Mouse (Mus musculus): ENCODE measurements around the gene Arpc5. TPM values are rescaled to one million over a fixed set of nuclear protein-coding genes. Genes with fewer than 3 reads are reported as not detected.

Arpc5 gene
- total RNA-seq, 4 experiments from 2014 or later: 70.5 to 87.7 (median 83.5) TPM

DNA sequence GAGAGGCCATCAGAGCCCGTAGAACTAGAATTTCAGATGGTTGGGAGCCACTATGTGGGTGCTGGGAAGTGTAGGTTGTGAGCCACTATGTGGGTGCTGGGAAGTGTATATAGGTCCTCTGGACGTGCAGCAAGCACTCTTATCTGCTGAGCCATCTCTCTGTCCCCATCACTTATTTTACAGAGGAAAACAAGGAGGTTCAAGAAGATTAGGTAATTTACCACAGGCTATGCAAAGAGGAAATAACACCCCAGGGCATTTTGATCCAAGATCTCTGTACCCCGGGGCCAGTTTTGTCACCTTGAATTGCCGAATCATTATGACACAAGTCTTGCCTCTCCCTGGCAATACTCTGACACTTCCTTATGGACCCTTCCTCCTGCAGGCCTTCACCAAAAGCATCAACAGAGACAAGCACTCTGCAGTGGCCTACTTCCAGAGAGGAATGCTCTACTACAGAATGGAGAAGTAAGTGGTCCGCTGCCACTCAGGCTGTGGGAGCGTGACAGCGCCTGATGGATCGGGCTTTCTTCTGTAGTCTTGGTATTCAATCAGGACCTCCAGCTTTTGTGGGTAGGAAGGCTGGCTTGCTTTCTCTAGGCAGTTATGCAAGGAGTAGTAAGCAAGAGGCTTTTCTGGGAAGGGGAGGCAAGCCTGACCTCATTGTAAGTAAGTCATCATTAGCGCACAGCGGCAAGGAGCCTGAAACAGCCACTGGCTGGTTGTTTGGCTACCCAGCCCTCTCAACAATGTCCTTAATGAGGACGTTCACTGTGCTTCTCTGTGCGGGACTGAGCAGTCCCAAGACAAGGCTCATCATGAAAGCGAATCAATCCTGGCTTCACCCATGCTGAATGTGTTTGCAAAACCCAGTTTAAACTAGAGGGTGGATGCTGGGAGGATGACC, 44.4 kb downstream of the Arpc5 start:
- DNase-seq (ENCODE audit: low spot score in 2 of 2): no peak

DNA sequence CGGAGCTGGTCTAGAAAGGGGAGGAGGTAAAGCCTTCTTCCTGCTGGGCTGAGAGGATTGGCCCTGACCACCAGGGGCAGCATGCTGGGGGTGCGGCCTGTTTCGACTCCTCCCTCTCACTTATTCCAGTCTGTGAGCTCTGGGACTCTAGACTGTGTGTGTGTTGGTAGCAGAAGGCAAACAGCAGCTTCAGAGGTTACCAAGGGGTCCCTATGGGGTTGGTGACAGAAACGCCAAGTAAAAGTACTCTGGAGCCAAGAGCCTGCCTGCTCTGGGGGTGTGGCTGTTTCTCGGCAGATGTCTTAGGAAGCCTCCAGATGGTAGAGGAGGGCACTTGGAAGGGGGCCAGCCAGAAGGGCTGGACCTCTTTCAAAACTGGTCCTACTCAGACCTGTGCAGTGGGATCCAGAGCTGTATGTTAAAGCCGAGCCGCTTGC, 48.9 kb downstream of the Arpc5 start:
- no peak for DNase-seq (ENCODE audit: low spot score in 2 of 2)

DNA sequence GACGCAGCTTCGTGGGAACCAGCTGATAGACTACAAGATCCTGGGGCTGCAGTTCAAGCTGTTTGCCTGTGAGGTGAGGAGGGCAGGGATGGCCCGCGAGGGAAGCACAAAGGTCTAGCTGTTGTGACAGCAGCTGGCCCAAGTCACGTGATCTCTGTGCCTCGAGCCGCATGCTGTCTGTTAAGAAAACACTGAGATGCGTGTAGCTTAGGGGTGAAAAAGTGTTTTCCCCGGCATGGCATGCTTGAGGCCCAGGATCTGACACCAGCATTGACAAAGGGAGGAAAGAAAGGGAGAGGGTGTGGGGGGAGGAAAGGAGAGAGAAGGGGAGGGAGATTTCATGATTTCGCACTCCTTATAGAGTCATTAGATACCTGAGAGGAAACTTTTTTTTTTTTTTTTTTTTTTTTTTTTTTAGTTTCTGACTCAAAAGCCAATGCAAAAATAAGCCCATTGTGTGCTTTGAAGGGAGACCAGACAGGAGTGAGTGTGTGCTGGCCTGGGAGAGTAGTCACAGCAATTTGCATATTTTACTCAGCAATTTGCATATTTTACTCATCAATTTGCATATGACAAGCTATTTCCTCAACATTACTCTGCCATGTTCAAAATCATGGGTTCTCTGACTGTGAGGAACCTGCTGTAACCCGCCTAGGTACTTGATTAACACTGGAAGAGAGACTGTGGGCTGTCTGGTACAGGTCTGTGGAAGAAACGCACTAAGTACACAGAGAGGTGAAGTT, 50.9 kb downstream of the Arpc5 start:
- DNase-seq (ENCODE audit: low spot score in 2 of 2): no peak

DNA sequence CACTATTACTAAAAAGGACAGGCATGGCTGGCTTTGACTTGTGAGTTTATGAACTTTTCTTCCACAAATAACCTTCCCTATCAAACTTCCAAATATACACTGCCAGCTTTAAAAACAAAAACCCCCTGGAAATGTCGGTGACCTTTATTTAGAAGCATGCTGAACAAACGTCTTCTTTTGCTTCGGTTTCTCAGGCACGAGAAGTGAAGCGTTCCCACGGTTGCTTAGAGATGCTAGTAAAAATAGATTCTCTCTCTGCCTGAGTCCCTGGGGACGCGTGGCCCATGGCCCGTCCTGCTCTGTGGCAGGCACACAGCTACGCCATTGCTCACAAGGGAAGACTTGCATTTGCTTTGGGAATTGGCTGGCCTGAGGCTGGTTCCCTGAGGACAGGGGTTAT, 51.5 kb downstream of the Arpc5 start:
- no peak for DNase-seq (ENCODE audit: low spot score in 2 of 2)

DNA sequence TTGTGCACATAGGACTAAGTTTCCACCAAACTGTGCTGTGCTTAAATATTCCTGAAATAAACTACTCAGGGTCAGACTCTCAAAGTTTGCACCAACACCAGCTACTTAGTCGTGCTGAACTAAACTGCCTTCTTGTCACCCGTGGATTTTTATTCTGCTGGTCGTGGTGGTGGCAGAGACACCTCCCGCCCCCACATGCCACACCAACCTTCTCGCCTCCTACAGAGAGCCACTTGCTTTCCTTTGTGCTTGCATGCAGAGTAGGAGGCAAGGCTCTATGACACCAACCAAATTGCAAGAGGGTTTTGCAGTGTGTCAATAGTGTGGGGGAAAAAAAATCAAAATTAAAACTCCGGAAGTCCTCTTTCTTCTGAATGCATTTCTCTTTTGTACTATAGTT, 53.2 kb downstream of the Arpc5 start:
- no peak for DNase-seq (ENCODE audit: low spot score in 2 of 2)

DNA sequence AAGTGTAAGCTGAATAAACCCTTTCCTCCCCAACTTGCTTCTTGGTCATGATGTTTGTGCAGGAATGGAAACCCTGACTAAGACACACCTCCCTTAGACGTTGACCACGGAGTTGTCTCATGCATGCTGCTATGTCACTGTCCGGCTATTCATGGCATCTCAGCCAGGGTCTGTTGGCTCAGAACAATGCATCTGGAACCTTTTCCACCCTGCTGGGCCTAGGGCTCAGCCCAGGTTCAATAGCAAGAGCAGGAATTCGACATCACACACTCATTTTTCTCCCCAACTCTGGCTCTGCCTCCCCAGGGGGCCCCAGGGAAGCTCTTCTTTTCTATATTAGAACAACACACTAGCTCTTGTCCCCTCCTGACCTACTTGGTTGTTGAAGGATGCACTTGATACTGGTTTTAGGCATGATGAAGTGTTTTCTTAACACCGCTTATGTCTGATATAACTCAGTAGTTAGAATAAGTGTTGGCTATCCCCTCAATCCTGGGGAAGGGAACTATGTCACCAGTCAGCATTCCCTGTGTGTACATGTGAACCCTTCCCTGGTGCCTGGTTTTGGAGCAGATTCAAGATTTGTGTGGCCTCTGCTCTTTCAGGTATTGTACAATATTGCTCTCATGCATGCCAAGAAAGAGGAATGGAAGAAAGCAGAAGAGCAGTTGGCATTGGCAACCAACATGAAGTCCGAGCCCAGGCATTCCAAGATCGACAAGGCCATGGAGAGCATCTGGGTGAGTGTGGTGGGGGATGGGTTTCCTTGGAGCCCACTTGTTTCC, 54.8 kb downstream of the Arpc5 start:
- DNase-seq (ENCODE audit: low spot score in 2 of 2): no peak

DNA sequence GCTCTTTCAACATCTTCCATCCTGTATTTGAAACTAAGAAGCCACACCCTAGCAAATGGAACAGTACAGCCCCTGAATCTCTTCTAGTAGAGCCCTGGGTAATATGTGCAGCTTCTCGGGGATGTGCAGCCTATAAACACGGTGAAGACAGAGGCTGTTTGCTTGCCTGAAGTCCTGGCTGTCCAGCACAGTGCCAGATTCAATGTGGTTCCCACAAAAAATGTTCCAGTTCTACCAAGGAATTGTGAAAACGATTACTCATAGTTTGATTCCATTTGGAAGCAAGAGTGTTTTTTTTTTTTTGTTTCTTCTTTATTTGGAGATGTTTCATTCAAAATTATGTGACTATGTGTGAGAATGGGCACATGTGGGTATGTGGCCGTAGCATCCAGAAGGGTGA, 55.4 kb downstream of the Arpc5 start:
- no peak for DNase-seq (ENCODE audit: low spot score in 2 of 2)

DNA sequence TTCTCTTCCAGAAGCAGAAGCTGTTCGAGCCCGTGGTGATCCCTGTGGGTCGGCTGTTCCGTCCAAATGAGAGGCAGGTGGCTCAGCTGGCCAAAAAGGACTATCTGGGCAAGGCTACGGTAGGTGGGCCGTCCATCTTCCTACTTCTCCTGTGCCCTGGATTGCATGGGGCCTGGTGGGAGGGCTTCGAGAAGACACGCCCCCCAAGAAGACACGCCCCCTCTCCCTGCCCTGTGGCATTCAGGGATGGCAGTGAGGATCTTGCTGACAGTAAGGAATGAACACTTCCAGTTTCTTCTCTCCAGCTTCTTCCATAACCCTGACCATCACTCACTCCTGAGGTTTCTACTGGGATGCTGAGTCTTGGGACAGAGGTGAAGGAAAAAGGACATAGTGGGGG, 57.9 kb downstream of the Arpc5 start:
- DNase-seq (ENCODE audit: low spot score in 2 of 2): no peak

Other genes with a start within 250 kb of the Arpc5 start
- gene Apobec4, start 16.0 kb upstream of the Arpc5 start, total RNA-seq (2022): not detected
- gene Rgl1, start 191 bp upstream of the Arpc5 start, total RNA-seq (2022): 100 to 1,000 TPM; 100 to 110 (median 103) TPM
- 10 to 100 TPM in 1 of 4 experiments, 1 to 10 TPM in 3; 3.7 to 10.2 (median 6.4) TPM for gene Ncf2, start 33.7 kb downstream of the Arpc5 start, total RNA-seq (2022)
- gene Smg7, start 136.1 kb downstream of the Arpc5 start, total RNA-seq (2022): 10 to 100 TPM; 81.6 to 88.9 (median 83.4) TPM
- gene Nmnat2, start 188.5 kb downstream of the Arpc5 start, total RNA-seq (2022): 100 to 1,000 TPM; 152 to 174 (median 163) TPM